Mouse (Mus musculus) stomach, postnatal 0 days (tissue): ENCODE results near the gene Mbnl1. TPM values are rescaled to one million over a fixed set of nuclear protein-coding genes. Genes with fewer than 3 reads are reported as not detected.

Source experiments
- ATAC-seq: fragments of 200-750 bp; cut with Nextera tagmentation; 2 replicates; pipeline ENCODE4 v1.8.0; 2017; ENCODE audit not compliant: low FRiP score, low TSS enrichment
- DNase-seq: peaks from one replicate; pipeline ENCODE4 v3.0.0-alpha.2; 2016; ENCODE audit warnings: low spot score
- H3K27ac ChIP-seq: fragments of 300-500 bp; sonication (generic); replicated peaks from 2 replicates; pipeline ENCODE4 v1.5.1; 2014; ENCODE audit warnings: mild to moderate bottlenecking, control low read depth
- H3K27me3 ChIP-seq: fragments of 300-500 bp; sonication (generic); 2 replicates; pipeline ENCODE4 v1.6.1; 2014; ENCODE audit warnings: low read length; ENCODE audit not compliant: control insufficient read depth, insufficient read depth
- H3K36me3 ChIP-seq: fragments of 300-500 bp; sonication (generic); 2 replicates; pipeline ENCODE4 v1.6.1; 2014; ENCODE audit warnings: low read length, mixed read lengths; ENCODE audit not compliant: control insufficient read depth, insufficient read depth
- H3K4me1 ChIP-seq: fragments of 300-500 bp; sonication (generic); replicated peaks from 2 replicates; pipeline ENCODE4 v1.6.1; 2014; ENCODE audit warnings: antibody characterized with exemption; ENCODE audit not compliant: control insufficient read depth, insufficient read depth
- H3K4me2 ChIP-seq: fragments of 300-500 bp; sonication (generic); replicated peaks from 2 replicates; pipeline ENCODE4 v1.6.1; 2014; ENCODE audit warnings: low read depth, mild to moderate bottlenecking, control low read depth, moderate library complexity
- H3K4me3 ChIP-seq: fragments of 300-500 bp; sonication (generic); 2 replicates; pipeline ENCODE4 v1.5.1; 2014; ENCODE audit warnings: low read depth, low read length, control low read depth
- H3K9ac ChIP-seq: fragments of 300-500 bp; sonication (generic); 2 replicates; pipeline ENCODE4 v1.6.1; 2014; ENCODE audit warnings: mild to moderate bottlenecking, low read length, control low read depth, mixed read lengths
- H3K9me3 ChIP-seq: fragments of 300-500 bp; sonication (generic); 2 replicates; pipeline ENCODE4 v1.6.1; 2016; ENCODE audit warnings: low read length; ENCODE audit not compliant: control insufficient read depth
- CTCF ChIP-seq: IDR thresholded peaks from 2 replicates; pipeline ENCODE4 v1.5.1; 2016; ENCODE audit warnings: antibody characterized with exemption, low read depth, mild to moderate bottlenecking, moderate library complexity
- EP300 ChIP-seq: optimal IDR thresholded peaks from 2 replicates; pipeline ENCODE3; 2016; ENCODE audit warnings: antibody characterized with exemption
- WGBS: fragments of 180-500 bp; shearing (Covaris S2); extraction: QIAGEN DNeasy Blood & Tissue Kit; methylation state at CpG from one replicate; pipeline ENCODE4 v1.1.7; 2014; 5-methylcytosine and 5-hydroxymethylcytosine counted together
- polyA plus RNA-seq: library from polyadenylated mRNA; unstranded; fragments of >200 nt; fragmentation: Nextera tagmentation; extraction: Ambion mirVana; gene quantifications from 2 replicates; pipeline ENCODE4 v1.2.1, GENCODE M21; 2015

The Mbnl1 gene
- polyA plus RNA-seq, 1 experiment from 2014 or later, result 59.7 TPM

- ATAC-seq, result no peak
- H3K9ac ChIP-seq, result no peak overlapping the region
- H3K27ac ChIP-seq, result no peak overlapping the region
- H3K27me3 ChIP-seq, result no peaks in the 10 kb centered on the region
- no peak overlapping the region for H3K4me3 ChIP-seq
- H3K4me2 ChIP-seq, result no peak overlapping the region
- TF ChIP-seq EP300 (no peak), CTCF (no peak)
- DNase-seq, result no peak
- WGBS, result 44% methylated on average over 3 of the region's 3 CpGs
- H3K9me3 ChIP-seq, result no peaks in the 10 kb centered on the region
- H3K4me1 ChIP-seq, result peaks cover 3% of the 10 kb centered on the region; the same call in 1 of the 2 replicates
- H3K36me3 ChIP-seq, result no peaks in the 10 kb centered on the region
Observed at GRCm38 (mm10) chr3:60589361-60589760, 116.7 kb downstream of the Mbnl1 start.

- no peak for TF ChIP-seq CTCF
- no peak for TF ChIP-seq EP300
- no peak overlapping the region for H3K4me3 ChIP-seq
- no peak overlapping the region for H3K27ac ChIP-seq
- DNase-seq (no peak), ATAC-seq (no peak)
- no peak overlapping the region for H3K4me2 ChIP-seq
- 78% methylated on average over 10 of the region's 10 CpGs for WGBS
- H3K9ac ChIP-seq, result no peak overlapping the region
- H3K27me3 ChIP-seq, result no peaks in the 10 kb centered on the region
- H3K36me3 ChIP-seq, result peaks cover 3% of the 10 kb centered on the region
- H3K4me1 ChIP-seq, result peaks cover 3% of the 10 kb centered on the region; the same call in 1 of the 2 replicates
- no peaks in the 10 kb centered on the region for H3K9me3 ChIP-seq
Observed at GRCm38 (mm10) chr3:60595606-60596005, 123.0 kb downstream of the Mbnl1 start.

GRCm38 (mm10) chr3:60596985-60597384 is 124.4 kb downstream of the Mbnl1 start:
- Histone ChIP-seq H3K4me3 (no peak overlapping the region), H3K4me1 (peaks cover 3% of the 10 kb centered on the region; the same call in 1 of the 2 replicates), H3K9ac (no peak overlapping the region), H3K4me2 (no peak overlapping the region), H3K36me3 (peaks cover 3% of the 10 kb centered on the region), H3K27me3 (no peaks in the 10 kb centered on the region), H3K9me3 (no peaks in the 10 kb centered on the region), H3K27ac (no peak overlapping the region)
- ATAC-seq (peak; percentile 60; the same call in 1 of the 2 replicates), DNase-seq (no peak)
- TF ChIP-seq CTCF, result no peak
- no peak for TF ChIP-seq EP300
- WGBS, result 36% methylated on average over 4 of the region's 4 CpGs

GRCm38 (mm10) chr3:60601686-60602085 is 129.1 kb downstream of the Mbnl1 start:
- DNase-seq (peak; percentile 68), ATAC-seq (no peak)
- TF ChIP-seq EP300, result no peak
- TF ChIP-seq CTCF, result peak; percentile 88
- H3K9me3 ChIP-seq, result no peaks in the 10 kb centered on the region
- H3K4me2 ChIP-seq, result no peak overlapping the region
- no peak overlapping the region for H3K9ac ChIP-seq
- H3K36me3 ChIP-seq, result peaks cover 7% of the 10 kb centered on the region
- H3K4me1 ChIP-seq, result no peaks in the 10 kb centered on the region
- H3K4me3 ChIP-seq, result no peak overlapping the region
- H3K27me3 ChIP-seq, result no peaks in the 10 kb centered on the region
- WGBS, result 22% methylated on average over 4 of the region's 4 CpGs
- H3K27ac ChIP-seq, result no peak overlapping the region

GRCm38 (mm10) chr3:60602923-60603549 is 130.4 kb downstream of the Mbnl1 start:
- ATAC-seq, result no peak

GRCm38 (mm10) chr3:60603637-60604036 is 131.0 kb downstream of the Mbnl1 start:
- Histone ChIP-seq H3K4me3 (no peak overlapping the region), H3K36me3 (peaks cover 4% of the 10 kb centered on the region; the same call in 1 of the 2 replicates), H3K9ac (no peak overlapping the region), H3K9me3 (no peaks in the 10 kb centered on the region), H3K27ac (no peak overlapping the region), H3K4me1 (no peaks in the 10 kb centered on the region), H3K4me2 (no peak overlapping the region), H3K27me3 (no peaks in the 10 kb centered on the region)
- ATAC-seq (no peak), DNase-seq (no peak)
- WGBS, result 90% methylated on average over 4 of the region's 4 CpGs
- TF ChIP-seq CTCF, result no peak
- TF ChIP-seq EP300, result no peak

More at GRCm38 (mm10) chr3:60602923-60603549, 130.4 kb downstream of the Mbnl1 start:
- H3K9me3 ChIP-seq, result no peaks in the 10 kb centered on the region
- H3K4me2 ChIP-seq, result no peak overlapping the region
- WGBS, result 81% methylated on average over 4 of the region's 4 CpGs
- no peak overlapping the region for H3K4me3 ChIP-seq
- H3K27ac ChIP-seq, result no peak overlapping the region
- no peak for TF ChIP-seq CTCF
- TF ChIP-seq EP300, result no peak
- no peaks in the 10 kb centered on the region for H3K4me1 ChIP-seq
- DNase-seq, result no peak
- H3K27me3 ChIP-seq, result no peaks in the 10 kb centered on the region
- peaks cover 4% of the 10 kb centered on the region for H3K36me3 ChIP-seq
- no peak overlapping the region for H3K9ac ChIP-seq
